Mouse (Mus musculus) MEL (cell line): ENCODE measurements around the gene Rundc1. TPM values are rescaled to one million over a fixed set of nuclear protein-coding genes. Genes with fewer than 3 reads are reported as not detected.
"Not testable (repeated sequence)": the region's sequence is repeated elsewhere in the genome, so short reads cannot be mapped to it uniquely, and the experiment has no call there.

Source experiments
- DNase-seq: peaks from one replicate; pipeline ENCODE4 v3.0.0; 2011; ENCODE audit warnings: low read depth, low spot score
- H3K27ac ChIP-seq: 2 replicates; pipeline ENCODE4 v1.5.1; 2012; ENCODE audit warnings: low read depth, mild to moderate bottlenecking, control low read depth, low read length, moderate library complexity; ENCODE audit not compliant: control insufficient read depth
- H3K27me3 ChIP-seq, 2 experiments: fragments of 150-350 bp in 1 of 2; sonication (generic) in 1 of 2; 2 replicates each; pipeline ENCODE4 v1.6.1; 2012; ENCODE audit warnings: low read length in 2 of 2, mild to moderate bottlenecking in 2 of 2, improper control_type of control experiment in 1 of 2, moderate library complexity in 1 of 2; ENCODE audit not compliant: insufficient read depth in 2 of 2, control insufficient read depth in 1 of 2
- H3K36me3 ChIP-seq, 2 experiments: 2 replicates each; pipeline ENCODE4 v1.6.1; 2012 to 2014; ENCODE audit warnings: low read length in 2 of 2, improper control_type of control experiment in 1 of 2, inconsistent platforms in 1 of 2, mild to moderate bottlenecking in 1 of 2; ENCODE audit not compliant: insufficient read depth in 2 of 2, control insufficient read depth in 1 of 2
- H3K4me1 ChIP-seq, 2 experiments: fragments of 150-350 bp in 1 of 2; sonication (generic) in 1 of 2; 2 replicates each; pipeline ENCODE4 v1.6.1; 2012; ENCODE audit warnings: low read length in 2 of 2, improper control_type of control experiment in 1 of 2, mild to moderate bottlenecking in 1 of 2; ENCODE audit not compliant: insufficient read depth in 2 of 2, control insufficient read depth in 1 of 2
- H3K4me3 ChIP-seq, 2 experiments: fragments of 150-350 bp in 1 of 2; sonication (generic) in 1 of 2; 2 replicates each; pipeline ENCODE4 v1.5.1; 2012; ENCODE audit warnings: low read depth in 2 of 2, low read length in 2 of 2, mild to moderate bottlenecking in 2 of 2, moderate library complexity in 2 of 2, control low read depth in 1 of 2, improper control_type of control experiment in 1 of 2; ENCODE audit not compliant: control insufficient read depth in 1 of 2, insufficient read depth in 1 of 2
- H3K79me2 ChIP-seq: 2 replicates; pipeline ENCODE4 v1.6.1; 2012; ENCODE audit warnings: mild to moderate bottlenecking, low read length, moderate library complexity; ENCODE audit not compliant: control insufficient read depth, poor library complexity, insufficient read depth
- H3K9ac ChIP-seq: 2 replicates; pipeline ENCODE4 v1.6.1; 2012; ENCODE audit warnings: low read depth, mild to moderate bottlenecking, control low read depth, low read length, moderate library complexity; ENCODE audit not compliant: control insufficient read depth, poor library complexity, severe bottlenecking
- H3K9me3 ChIP-seq: fragments of 150-350 bp; sonication (generic); replicated peaks from 2 replicates; pipeline ENCODE4 v1.6.1; 2012; ENCODE audit warnings: mild to moderate bottlenecking, low read length, improper control_type of control experiment, moderate library complexity; ENCODE audit not compliant: insufficient read depth
- CHD2 ChIP-seq: IDR thresholded peaks from 2 replicates; pipeline ENCODE4 v1.6.1; 2011; ENCODE audit warnings: low read length, improper control_type of control experiment
- CTCF ChIP-seq, 3 experiments: IDR thresholded peaks in 2 of 3; conservative IDR thresholded peaks in 1 of 3; 2 replicates each; pipeline ENCODE4 v1.5.1; 2011 to 2012; ENCODE audit warnings: low read length in 3 of 3, low read depth in 2 of 3, mild to moderate bottlenecking in 2 of 3, improper control_type of control experiment in 1 of 3, inconsistent platforms in 1 of 3, mixed read lengths in 1 of 3, moderate library complexity in 1 of 3; ENCODE audit not compliant: control insufficient read depth in 1 of 3, insufficient read depth in 1 of 3, poor library complexity in 1 of 3, severe bottlenecking in 1 of 3
- E2F4 ChIP-seq: IDR thresholded peaks from 2 replicates; pipeline ENCODE4 v1.6.1; 2011; ENCODE audit warnings: low read depth, low read length, improper control_type of control experiment, borderline replicate concordance
- ELF1 ChIP-seq: IDR thresholded peaks from 2 replicates; pipeline ENCODE4 v1.6.1; 2014; ENCODE audit warnings: low read depth, mild to moderate bottlenecking, inconsistent platforms, low read length, improper control_type of control experiment, moderate library complexity
- EP300 ChIP-seq, 2 experiments: IDR thresholded peaks; 2 replicates each; pipeline ENCODE4 v1.6.1; 2011; ENCODE audit warnings: improper control_type of control experiment in 2 of 2, low read length in 2 of 2, low read depth in 1 of 2, mild to moderate bottlenecking in 1 of 2
- MAFK ChIP-seq: IDR thresholded peaks from 2 replicates; pipeline ENCODE4 v1.6.1; 2011; ENCODE audit warnings: low read depth, mild to moderate bottlenecking, low read length, improper control_type of control experiment, borderline replicate concordance
- MEF2A ChIP-seq: IDR thresholded peaks from 2 replicates; pipeline ENCODE4 v1.6.1; 2014; ENCODE audit warnings: low read depth, mild to moderate bottlenecking, inconsistent platforms, low read length, improper control_type of control experiment; ENCODE audit not compliant: poor library complexity, insufficient replicate concordance, severe bottlenecking; ENCODE audit errors: extremely low read depth
- NELFE ChIP-seq: IDR thresholded peaks from 2 replicates; pipeline ENCODE4 v1.6.1; 2011; ENCODE audit warnings: low read depth, low read length, improper control_type of control experiment
- POLR2A ChIP-seq, 2 experiments: IDR thresholded peaks; 2 replicates each; pipeline ENCODE4 v1.6.1; 2011 to 2012; ENCODE audit warnings: low read length in 2 of 2, mild to moderate bottlenecking in 2 of 2, control low read depth in 1 of 2, improper control_type of control experiment in 1 of 2, low read depth in 1 of 2, moderate library complexity in 1 of 2; ENCODE audit not compliant: control insufficient read depth in 1 of 2, insufficient read depth in 1 of 2, poor library complexity in 1 of 2
- RCOR1 ChIP-seq: IDR thresholded peaks from 2 replicates; pipeline ENCODE4 v1.6.1; 2012; ENCODE audit warnings: low read depth, mild to moderate bottlenecking, inconsistent platforms, low read length, improper control_type of control experiment
- TBP ChIP-seq: IDR thresholded peaks from 2 replicates; pipeline ENCODE4 v1.8.0; 2011; ENCODE audit warnings: low read depth, low read length, improper control_type of control experiment
- TCF12 ChIP-seq: IDR thresholded peaks from 2 replicates; pipeline ENCODE4 v1.6.1; 2014; ENCODE audit warnings: low read depth, mild to moderate bottlenecking, inconsistent platforms, low read length, improper control_type of control experiment, moderate library complexity
- ZNF384 ChIP-seq: IDR thresholded peaks from 2 replicates; pipeline ENCODE4 v1.6.1; 2012; ENCODE audit warnings: low read depth, mild to moderate bottlenecking, inconsistent platforms, low read length, improper control_type of control experiment
- polyA plus RNA-seq, 2 experiments: library from polyadenylated mRNA; stranded (reverse) in 1 of 2; unstranded in 1 of 2; fragments of >175 nt in 1 of 2; fragments of >200 nt in 1 of 2; gene quantifications; 2 replicates each; pipeline versions ENCODE4 v1.2.1 to v1.2.4; 2012; ENCODE audit warnings: low replicate concordance in 2 of 2, low read depth in 1 of 2; ENCODE audit not compliant: insufficient read length in 2 of 2, insufficient read depth in 1 of 2, missing spikeins in 1 of 2
- total RNA-seq: library from RNA; depleted of rRNA; stranded (reverse); fragments of 300-350 nt; gene quantifications from 2 replicates; pipeline ENCODE4 v1.2.3, GENCODE M21; 2012

Rundc1 gene
- total and polyA plus RNA-seq, 3 experiments = 9.2 to 13.1 TPM; not detected in 1

GRCm38 (mm10) chr11:101472336-101472735 lies 47.5 kb downstream of the Rundc1 start:
- Histone ChIP-seq H3K9me3 (no peaks in the 10 kb centered on the region), H3K4me1 (no peaks in the 10 kb centered on the region), H3K36me3 (no peaks in the 10 kb centered on the region), H3K9ac (no peak overlapping the region), H3K27me3 (no peaks in the 10 kb centered on the region), H3K27ac (no peak overlapping the region), H3K4me3 (no peak overlapping the region), H3K79me2 (no peaks in the 10 kb centered on the region)
- TF ChIP-seq RCOR1 = no peak
- DNase-seq = no peak

DNA sequence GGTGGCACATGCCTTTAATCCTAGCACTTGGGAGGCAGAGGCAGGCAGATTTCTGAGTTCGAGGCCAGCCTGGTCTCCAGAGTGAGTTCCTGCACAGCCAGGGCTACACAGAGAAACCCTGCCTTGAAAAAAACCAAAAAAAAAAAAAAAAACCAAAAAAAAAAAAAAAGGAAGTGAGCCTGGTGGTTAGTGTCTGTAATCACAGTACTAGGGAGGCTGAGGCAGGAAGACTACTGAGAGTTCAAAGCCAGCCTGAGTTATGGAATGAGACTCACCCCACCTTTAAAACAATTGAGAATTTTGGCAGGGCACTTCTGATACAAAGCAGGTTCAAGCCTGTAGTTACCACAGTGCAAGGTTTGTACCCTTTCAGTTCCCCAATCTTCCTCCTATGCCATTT lies 48.8 kb downstream of the Rundc1 start:
- H3K79me2 ChIP-seq, H3K27me3 ChIP-seq, H3K4me3 ChIP-seq, H3K9ac ChIP-seq, H3K27ac ChIP-seq, H3K36me3 ChIP-seq, H3K4me1 ChIP-seq, H3K9me3 ChIP-seq, DNase-seq: not testable (repeated sequence)
- peak; percentile 88 for TF ChIP-seq ZNF384

DNA sequence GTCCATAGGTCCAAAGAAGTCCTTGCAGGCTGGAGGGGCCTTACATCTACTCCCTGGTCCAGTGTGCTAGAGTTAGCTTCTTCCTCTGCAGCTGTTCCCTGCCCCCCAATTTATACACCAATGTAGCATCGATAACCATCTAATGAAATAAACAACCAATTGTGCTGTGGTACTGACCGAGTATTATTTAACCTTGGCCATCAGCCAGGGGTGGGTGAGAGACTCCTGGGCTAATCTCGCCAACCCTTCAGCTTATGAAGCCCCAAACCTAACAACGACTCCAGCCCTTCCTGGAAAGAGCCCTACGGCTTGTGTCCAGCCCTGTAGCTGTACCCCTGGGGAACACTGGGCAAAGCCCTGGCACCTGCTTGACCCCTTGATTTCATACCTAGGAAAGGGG lies 49.4 kb downstream of the Rundc1 start:
- Histone ChIP-seq H3K4me1 (no peaks in the 10 kb centered on the region), H3K79me2 (no peaks in the 10 kb centered on the region), H3K27ac (no peak overlapping the region), H3K4me3 (no peak overlapping the region), H3K36me3 (no peaks in the 10 kb centered on the region), H3K9ac (no peak overlapping the region), H3K9me3 (no peaks in the 10 kb centered on the region), H3K27me3 (no peaks in the 10 kb centered on the region)
- DNase-seq = no peak
- TF ChIP-seq E2F4 (no peak), POLR2A (IDR thresholded peaks at IDR 0.05; ENCODE audit: control insufficient read depth in 1 of 2, insufficient read depth in 1 of 2, low read depth in 1 of 2, low read length in 2 of 2, poor library complexity in 1 of 2) (no peak), MAFK (no peak), TBP (no peak), EP300 (IDR thresholded peaks at IDR 0.05; ENCODE audit: low read depth in 1 of 2, low read length in 2 of 2) (no peak), TCF12 (no peak), CTCF (IDR thresholded peaks at IDR 0.05 in 2 of 3, conservative IDR thresholded peaks at IDR 0.05 in 1 of 3; ENCODE audit: control insufficient read depth in 1 of 3, insufficient read depth in 1 of 3, low read depth in 2 of 3, low read length in 3 of 3, poor library complexity in 1 of 3, severe bottlenecking in 1 of 3) (no peak), NELFE (no peak), CHD2 (no peak), ELF1 (no peak), MEF2A (no peak)

- DNase-seq, H3K4me3 ChIP-seq: not testable (repeated sequence)
Observed at GRCm38 (mm10) chr11:101476361-101476760, 51.5 kb downstream of the Rundc1 start.

More at GRCm38 (mm10) chr11:101476361-101476760, 51.5 kb downstream of the Rundc1 start:
- H3K27ac ChIP-seq, H3K79me2 ChIP-seq, H3K9ac ChIP-seq, H3K4me1 ChIP-seq, H3K36me3 ChIP-seq, H3K9me3 ChIP-seq, H3K27me3 ChIP-seq: not testable (repeated sequence)
